Mouse (Mus musculus) testis, adult 2 months (tissue): ENCODE results near the gene Wdr5b.

ENCODE experiments used
- CTCF ChIP-seq: fragments of 200-500 bp; IDR thresholded peaks from 2 replicates; pipeline ENCODE4 v1.5.1; 2012; ENCODE audit warnings: low read depth, mild to moderate bottlenecking, inconsistent platforms, low read length, moderate library complexity; ENCODE audit not compliant: control insufficient read depth, insufficient read depth, insufficient replicate concordance
- POLR2A ChIP-seq: fragments of 200-500 bp; IDR thresholded peaks from 2 replicates; pipeline ENCODE4 v1.6.1; 2012; ENCODE audit warnings: low read depth, mild to moderate bottlenecking, inconsistent platforms, low read length, moderate library complexity; ENCODE audit not compliant: control insufficient read depth

DNA sequence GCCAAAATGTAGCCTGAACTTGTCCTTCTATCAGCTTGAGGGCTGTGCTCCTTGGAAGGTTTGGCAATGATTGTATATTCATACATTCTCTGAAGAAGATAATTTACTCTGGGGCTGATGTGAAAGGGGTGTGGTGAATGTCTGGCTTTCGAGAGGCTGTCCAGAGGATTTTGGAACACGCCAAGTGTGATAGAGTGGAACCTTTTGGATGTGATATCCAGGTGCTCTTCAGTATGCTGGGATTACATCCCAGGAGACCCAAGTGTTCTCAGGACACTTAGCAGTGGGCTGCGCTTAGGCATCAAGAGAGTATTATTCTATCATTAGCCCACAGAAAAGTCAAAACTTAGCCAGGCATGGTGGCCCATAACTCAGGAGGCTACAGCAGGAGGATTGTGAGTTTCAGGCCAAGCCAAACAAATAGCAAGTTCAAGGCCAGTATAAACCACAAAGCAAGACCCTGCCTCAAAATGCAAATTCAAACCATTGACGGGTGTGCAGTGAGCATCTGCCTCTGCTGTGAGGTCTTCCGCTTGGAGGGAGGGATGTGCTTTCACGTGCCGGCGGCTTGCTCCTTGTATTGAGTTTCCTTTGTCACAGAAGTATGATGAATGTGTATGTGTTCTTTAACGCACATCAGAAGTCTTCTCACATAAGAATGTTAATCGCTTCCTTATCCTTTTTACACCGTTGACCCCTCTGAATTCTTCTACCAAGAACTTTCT, 50.0 kb downstream of the Wdr5b start:
- no peak for TF ChIP-seq CTCF
- no peak for TF ChIP-seq POLR2A
